Mouse (Mus musculus) C2C12 (cell line): ENCODE results near the gene Snap91. TPM values are rescaled to one million over a fixed set of nuclear protein-coding genes. Genes with fewer than 3 reads are reported as not detected.

ENCODE experiments used
- H3K27me3 ChIP-seq: one replicate; pipeline ENCODE4 v1.6.1; 2011; ENCODE audit not compliant: control insufficient read depth, insufficient read depth, insufficient read length
- H3K36me3 ChIP-seq: one replicate; pipeline ENCODE4 v1.6.1; 2011; ENCODE audit not compliant: control insufficient read depth, insufficient read depth
- H3K4me3 ChIP-seq: one replicate; pipeline ENCODE4 v1.5.1; 2011; ENCODE audit warnings: mild to moderate bottlenecking, control low read depth; ENCODE audit not compliant: poor library complexity, insufficient read depth, severe bottlenecking
- H3K79me2 ChIP-seq: one replicate; pipeline ENCODE4 v1.6.1; 2011; ENCODE audit not compliant: control insufficient read depth, insufficient read depth
- H3K79me3 ChIP-seq: one replicate; pipeline ENCODE4 v1.6.1; 2011; ENCODE audit warnings: low read depth, control low read depth
- H3ac ChIP-seq: one replicate; pipeline ENCODE3; 2011; ENCODE audit warnings: low read depth; ENCODE audit not compliant: control insufficient read depth, insufficient read length
- CEBPB ChIP-seq: IDR thresholded peaks from one replicate; pipeline ENCODE4 v1.6.1; 2011; ENCODE audit warnings: low read depth, mild to moderate bottlenecking, control low read depth, moderate library complexity
- CTCF ChIP-seq: IDR thresholded peaks from one replicate; pipeline ENCODE4 v1.5.1; 2011; ENCODE audit not compliant: control insufficient read depth, insufficient read depth, insufficient read length
- FOSL1 ChIP-seq: IDR thresholded peaks from one replicate; pipeline ENCODE4 v1.8.0; 2011; ENCODE audit warnings: mild to moderate bottlenecking, low read length; ENCODE audit not compliant: poor library complexity, insufficient read depth, severe bottlenecking
- MAX ChIP-seq: IDR thresholded peaks from one replicate; pipeline ENCODE4 v1.6.1; 2011; ENCODE audit warnings: mild to moderate bottlenecking, control low read depth
- MYOD1 ChIP-seq: IDR thresholded peaks from one replicate; pipeline ENCODE4 v1.6.1; 2011; ENCODE audit warnings: low read depth; ENCODE audit not compliant: control insufficient read depth, insufficient read length
- MYOG ChIP-seq: IDR thresholded peaks from one replicate; pipeline ENCODE4 v1.6.1; 2011; ENCODE audit not compliant: control insufficient read depth, insufficient read length; ENCODE audit errors: extremely low read depth
- USF1 ChIP-seq: IDR thresholded peaks from one replicate; pipeline ENCODE4 v1.6.1; 2011; ENCODE audit warnings: low read depth, mild to moderate bottlenecking, control low read depth, moderate library complexity
- polyA plus RNA-seq: library from polyadenylated mRNA; unstranded; fragments of >200 nt; fragmentation: generic; extraction: Trizol; gene quantifications from one replicate; pipeline ENCODE4 v1.2.1, GENCODE M21; 2012; ENCODE audit warnings: missing spikeins

Gene Snap91
- polyA plus RNA-seq, 1 experiment, result not detected

- TF ChIP-seq USF1 (no peak), CEBPB (no peak), MYOD1 (no peak), CTCF (no peak), MYOG (no peak), FOSL1 (no peak), MAX (no peak)
- no peak overlapping the region for H3ac ChIP-seq
- H3K4me3 ChIP-seq, result no peak overlapping the region
- peaks cover 4% of the 10 kb centered on the region for H3K27me3 ChIP-seq
- no peaks in the 10 kb centered on the region for H3K36me3 ChIP-seq
- H3K79me2 ChIP-seq, result no peaks in the 10 kb centered on the region
- H3K79me3 ChIP-seq, result no peaks in the 10 kb centered on the region
Measured at GRCm38 (mm10) chr9:86829792-86830191, 50.7 kb downstream of the Snap91 start.

GRCm38 (mm10) chr9:86829034-86829433 lies 51.4 kb downstream of the Snap91 start:
- TF ChIP-seq CEBPB (no peak), MYOG (no peak), MAX (no peak), CTCF (no peak), MYOD1 (no peak), USF1 (no peak), FOSL1 (no peak)
- H3ac ChIP-seq, result no peak overlapping the region
- no peaks in the 10 kb centered on the region for H3K79me3 ChIP-seq
- no peaks in the 10 kb centered on the region for H3K36me3 ChIP-seq
- no peak overlapping the region for H3K4me3 ChIP-seq
- H3K27me3 ChIP-seq, result peaks cover 4% of the 10 kb centered on the region
- H3K79me2 ChIP-seq, result no peaks in the 10 kb centered on the region

- Histone ChIP-seq H3K79me2 (no peaks in the 10 kb centered on the region), H3K79me3 (no peaks in the 10 kb centered on the region), H3K36me3 (no peaks in the 10 kb centered on the region), H3K4me3 (no peak overlapping the region), H3K27me3 (peaks cover 7% of the 10 kb centered on the region), H3ac (no peak overlapping the region)
- TF ChIP-seq MYOG, result no peak
- TF ChIP-seq FOSL1, result no peak
Measured at GRCm38 (mm10) chr9:86819366-86819765, 61.1 kb downstream of the Snap91 start.

GRCm38 (mm10) chr9:86817673-86818072 lies 62.8 kb downstream of the Snap91 start:
- Histone ChIP-seq H3K4me3 (no peak overlapping the region), H3K79me3 (no peaks in the 10 kb centered on the region), H3K36me3 (no peaks in the 10 kb centered on the region), H3K79me2 (no peaks in the 10 kb centered on the region), H3K27me3 (peaks cover 13% of the 10 kb centered on the region), H3ac (no peak overlapping the region)
- TF ChIP-seq MYOG (no peak), FOSL1 (no peak), CTCF (no peak), CEBPB (no peak), MAX (no peak), MYOD1 (no peak), USF1 (no peak)

GRCm38 (mm10) chr9:86814340-86814739 lies 66.1 kb downstream of the Snap91 start:
- no peak for TF ChIP-seq CEBPB
- no peak for TF ChIP-seq USF1
- no peak for TF ChIP-seq MYOD1
- no peak for TF ChIP-seq CTCF
- TF ChIP-seq FOSL1, result no peak
- TF ChIP-seq MYOG, result no peak
- TF ChIP-seq MAX, result no peak
- no peak overlapping the region for H3ac ChIP-seq
- no peaks in the 10 kb centered on the region for H3K79me2 ChIP-seq
- H3K36me3 ChIP-seq, result no peaks in the 10 kb centered on the region
- H3K27me3 ChIP-seq, result peaks cover 17% of the 10 kb centered on the region
- no peaks in the 10 kb centered on the region for H3K79me3 ChIP-seq
- no peak overlapping the region for H3K4me3 ChIP-seq

- Histone ChIP-seq H3K27me3 (peaks cover 19% of the 10 kb centered on the region), H3ac (no peak overlapping the region), H3K79me2 (no peaks in the 10 kb centered on the region), H3K4me3 (no peak overlapping the region), H3K36me3 (no peaks in the 10 kb centered on the region), H3K79me3 (no peaks in the 10 kb centered on the region)
- no peak for TF ChIP-seq MAX
- no peak for TF ChIP-seq USF1
- TF ChIP-seq CTCF, result no peak
- no peak for TF ChIP-seq FOSL1
- TF ChIP-seq MYOG, result no peak
- no peak for TF ChIP-seq CEBPB
- no peak for TF ChIP-seq MYOD1
Measured at GRCm38 (mm10) chr9:86813327-86813726, 67.1 kb downstream of the Snap91 start.
